Mouse (Mus musculus) adrenal gland, adult 8-10 months (tissue): ENCODE data around the gene Map1b. TPM values are rescaled to one million over a fixed set of nuclear protein-coding genes. Genes with fewer than 3 reads are reported as not detected.

ENCODE experiments used
- DNase-seq: peaks from one replicate; pipeline ENCODE4 v3.0.0; 2022
- total RNA-seq, 4 experiments: library from RNA; stranded (reverse); gene quantifications; 2 replicates each; pipeline ENCODE4 v1.2.4; 2022

Gene Map1b
- total RNA-seq, 4 experiments from 2014 or later: 82.9 to 169 (median 120) TPM

GRCm38 (mm10) chr13:99447002-99447401 lies 69.3 kb downstream of the Map1b start:
- DNase-seq: no peak

GRCm38 (mm10) chr13:99444880-99445279 lies 71.5 kb downstream of the Map1b start:
- DNase-seq: no peak

DNA sequence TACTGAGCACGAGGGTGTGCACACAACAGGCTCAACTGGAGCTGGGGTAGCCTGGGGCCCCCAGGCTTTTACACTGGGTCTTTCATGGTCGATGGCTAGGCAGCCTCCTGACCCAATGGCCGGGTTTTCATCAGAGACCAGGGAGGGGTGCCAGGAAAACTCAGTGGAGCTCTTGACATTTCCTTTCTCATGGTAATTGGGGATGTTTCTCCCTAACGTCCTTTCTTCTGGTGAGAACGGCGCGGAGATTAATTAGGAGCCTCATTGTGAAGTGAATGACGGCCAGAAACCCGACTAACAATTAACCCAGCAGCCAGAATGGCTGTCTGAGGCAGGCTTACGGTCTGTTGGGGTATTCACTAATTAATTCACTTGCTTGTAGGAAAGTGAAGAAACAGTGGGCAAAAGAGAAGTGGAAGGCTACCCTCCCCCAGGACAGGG lies 71.9 kb downstream of the Map1b start:
- no peak for DNase-seq

- no peak for DNase-seq
Measured at GRCm38 (mm10) chr13:99443484-99444175, 72.7 kb downstream of the Map1b start.

- no peak for DNase-seq
Measured at GRCm38 (mm10) chr13:99442434-99443249, 73.7 kb downstream of the Map1b start.

DNA sequence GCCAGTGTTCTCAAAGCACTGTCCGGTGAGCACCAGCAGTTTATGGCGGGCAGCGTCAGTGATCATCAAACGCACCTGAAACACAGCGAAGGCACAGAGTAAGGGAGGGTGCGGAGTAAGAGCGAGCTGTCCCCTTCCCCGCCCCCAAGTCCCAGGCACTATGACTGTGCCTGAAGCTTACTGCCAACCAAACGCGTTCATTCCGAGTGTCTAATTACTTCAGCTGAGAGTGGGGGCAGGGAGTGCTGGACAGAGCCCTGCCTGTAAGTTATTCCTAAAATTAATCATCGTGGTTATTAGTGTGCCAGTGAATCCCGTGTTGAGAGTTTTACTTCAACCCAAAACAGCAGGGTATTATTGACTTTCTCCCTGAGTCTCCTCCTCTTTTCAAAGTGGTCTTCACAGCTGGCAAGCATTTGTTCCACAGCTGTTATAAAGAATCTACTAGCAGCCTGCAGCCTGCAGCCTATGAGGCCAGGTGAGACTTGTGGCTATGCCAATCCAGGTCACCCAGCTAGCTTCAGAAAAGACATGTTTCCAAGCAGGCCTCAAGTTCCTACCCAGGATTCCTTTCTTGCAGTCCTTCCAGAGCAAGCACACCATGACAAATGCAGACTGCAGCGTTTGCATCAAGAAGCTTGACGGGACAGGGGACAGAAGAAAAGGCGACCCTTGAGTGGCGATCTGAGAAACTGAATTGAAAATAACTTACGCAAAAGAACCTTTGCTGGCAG lies 74.5 kb downstream of the Map1b start:
- DNase-seq: no peak

DNA sequence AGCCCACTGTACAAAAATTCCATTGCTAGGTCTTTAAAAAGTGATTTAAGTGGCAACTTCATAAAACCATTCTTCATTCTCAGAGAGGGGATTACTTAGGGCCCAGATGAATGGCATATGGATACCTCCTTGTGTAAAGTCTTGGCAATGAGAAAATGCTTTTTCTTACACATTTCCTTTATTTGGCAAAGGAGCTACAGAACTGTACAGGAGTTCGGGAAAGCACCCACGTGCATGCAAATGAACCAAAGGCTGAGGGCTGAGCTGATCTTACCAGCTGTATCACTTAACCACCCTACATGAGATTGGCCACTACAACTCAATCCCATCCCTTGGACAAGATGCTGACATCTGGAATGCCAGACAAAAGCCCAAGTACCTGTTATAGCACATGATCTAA lies 76.1 kb downstream of the Map1b start:
- no peak for DNase-seq

DNA sequence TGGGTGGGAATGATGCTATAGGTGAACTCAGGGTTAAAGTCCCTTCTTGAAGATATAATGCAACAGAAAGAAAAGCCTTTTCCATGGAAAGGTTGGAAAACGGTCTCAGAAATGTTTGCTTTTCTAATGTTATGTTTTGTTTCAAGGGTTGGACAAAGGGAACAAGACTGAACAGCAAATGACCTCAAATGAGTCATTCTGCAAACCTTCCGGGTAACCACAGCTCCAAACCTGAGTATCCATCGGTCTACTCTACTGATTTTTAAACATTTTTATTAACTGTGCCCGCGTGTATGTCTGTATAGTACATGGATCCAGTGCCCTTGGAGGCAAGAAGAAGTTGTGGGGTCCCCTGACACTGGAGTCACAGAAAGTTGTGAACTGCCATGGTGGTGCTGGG lies 77.0 kb downstream of the Map1b start:
- DNase-seq: no peak

GRCm38 (mm10) chr13:99437051-99437450 lies 79.3 kb downstream of the Map1b start:
- no peak for DNase-seq

GRCm38 (mm10) chr13:99434494-99434893 lies 81.8 kb downstream of the Map1b start:
- no peak for DNase-seq

DNA sequence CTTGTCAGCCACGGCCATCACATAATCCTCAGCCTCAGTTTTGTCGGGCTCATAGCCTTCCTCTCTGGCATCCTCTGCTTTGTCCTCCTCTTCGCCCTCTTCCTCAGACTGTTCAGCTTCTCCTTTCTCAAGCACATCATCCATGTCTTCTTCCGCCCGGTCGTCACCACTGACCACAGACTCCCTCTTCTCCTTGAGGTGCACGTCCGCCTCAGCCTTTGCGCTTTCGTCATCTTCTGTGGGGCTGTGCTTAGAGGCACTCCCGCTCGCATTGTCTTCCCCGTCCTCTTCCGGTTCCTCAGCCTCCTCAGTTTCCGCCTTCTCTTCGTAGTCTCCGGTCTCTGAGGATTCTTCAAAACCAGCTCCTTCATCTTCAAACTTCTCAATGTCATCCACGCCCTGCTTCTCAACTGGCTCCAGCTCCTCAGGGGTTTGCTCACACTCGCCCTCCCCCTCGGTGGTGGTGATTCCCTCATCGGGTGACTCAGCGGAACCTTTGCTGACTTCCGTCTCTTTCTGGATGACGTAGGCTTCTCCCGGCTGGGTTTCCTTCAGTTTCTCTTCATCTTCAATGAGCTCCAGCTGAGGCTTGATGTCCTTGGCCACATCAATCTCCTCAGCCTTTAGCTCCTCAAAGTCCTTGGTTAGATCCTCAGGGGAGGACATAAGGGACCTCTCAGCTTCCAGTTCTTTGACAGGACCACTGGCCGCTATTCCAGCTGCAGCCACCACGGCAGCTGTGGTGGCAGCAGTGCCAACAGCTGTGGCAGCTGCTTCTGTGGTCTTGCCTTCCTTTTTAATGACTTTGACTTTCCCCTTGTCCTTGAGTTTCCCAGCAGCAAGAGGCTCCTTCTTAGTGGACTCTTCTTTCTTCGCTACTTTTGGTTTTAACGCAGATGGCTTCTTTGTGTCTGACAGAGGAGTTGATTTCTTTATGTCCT lies 83.0 kb downstream of the Map1b start:
- no peak for DNase-seq

GRCm38 (mm10) chr13:99423581-99423980 lies 92.8 kb downstream of the Map1b start:
- DNase-seq: no peak

DNA sequence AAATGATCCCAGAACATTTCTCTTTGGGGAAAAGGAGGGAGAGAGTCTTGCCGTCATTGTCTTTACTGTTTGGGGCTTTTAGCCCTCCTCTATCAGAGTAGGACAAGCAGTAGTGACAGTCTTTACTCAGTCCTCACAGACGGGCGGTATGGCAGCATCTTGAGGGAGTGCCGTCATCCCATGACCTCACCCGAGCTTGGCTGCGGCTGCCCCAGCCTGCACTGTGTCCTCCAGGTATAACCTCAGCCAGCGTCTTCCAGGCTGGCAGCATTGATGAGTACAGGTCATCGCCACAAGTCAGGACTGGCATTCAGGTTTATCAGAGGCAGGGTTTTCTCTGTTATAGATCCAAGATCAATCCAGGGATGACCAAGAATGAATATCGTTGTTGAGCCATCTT lies 99.7 kb downstream of the Map1b start:
- DNase-seq: no peak

- no peak for DNase-seq
Measured at GRCm38 (mm10) chr13:99414352-99414742, 102.0 kb downstream of the Map1b start.

DNA sequence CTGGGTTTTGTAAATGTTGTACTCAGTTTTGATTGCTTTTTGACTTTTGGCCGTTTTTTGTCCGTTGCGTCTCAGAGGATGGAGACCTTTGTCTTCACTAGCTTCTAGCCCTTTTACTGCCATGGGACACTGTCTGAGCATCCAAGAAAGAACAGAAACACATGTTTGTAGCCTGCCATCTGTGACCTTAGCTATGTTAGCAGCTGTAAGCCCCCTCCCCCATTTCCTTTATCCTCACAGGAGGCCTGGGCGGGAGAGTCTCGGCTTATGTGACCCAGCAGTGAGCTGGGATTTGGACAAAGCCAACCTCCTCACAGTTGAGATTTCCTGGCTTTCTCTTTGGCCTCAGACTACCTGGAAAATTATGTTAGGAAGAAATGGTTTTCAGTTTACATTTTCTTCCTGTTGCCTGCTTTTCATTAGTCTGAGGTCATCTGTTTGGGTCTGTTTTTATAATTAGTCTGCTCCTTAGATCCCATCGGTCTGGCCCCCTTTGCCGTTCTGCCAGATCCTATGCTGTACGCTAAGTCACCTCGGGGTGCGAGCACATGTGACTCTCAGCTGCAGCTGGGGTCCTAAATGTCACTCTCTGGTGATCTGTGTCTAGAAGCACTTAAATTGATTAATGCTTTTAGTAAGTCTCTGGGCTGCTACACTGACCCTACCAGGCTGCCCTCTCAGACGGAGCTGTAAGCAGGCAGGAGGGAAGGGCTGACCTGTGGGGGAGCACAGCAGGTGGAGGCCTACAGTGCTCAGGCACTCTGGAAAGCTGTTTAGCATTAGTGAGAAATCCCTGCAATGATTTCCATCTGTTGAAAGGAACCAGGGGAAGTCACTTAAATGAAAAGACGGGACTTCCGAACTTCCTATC lies 102.6 kb downstream of the Map1b start:
- DNase-seq: no peak

DNA sequence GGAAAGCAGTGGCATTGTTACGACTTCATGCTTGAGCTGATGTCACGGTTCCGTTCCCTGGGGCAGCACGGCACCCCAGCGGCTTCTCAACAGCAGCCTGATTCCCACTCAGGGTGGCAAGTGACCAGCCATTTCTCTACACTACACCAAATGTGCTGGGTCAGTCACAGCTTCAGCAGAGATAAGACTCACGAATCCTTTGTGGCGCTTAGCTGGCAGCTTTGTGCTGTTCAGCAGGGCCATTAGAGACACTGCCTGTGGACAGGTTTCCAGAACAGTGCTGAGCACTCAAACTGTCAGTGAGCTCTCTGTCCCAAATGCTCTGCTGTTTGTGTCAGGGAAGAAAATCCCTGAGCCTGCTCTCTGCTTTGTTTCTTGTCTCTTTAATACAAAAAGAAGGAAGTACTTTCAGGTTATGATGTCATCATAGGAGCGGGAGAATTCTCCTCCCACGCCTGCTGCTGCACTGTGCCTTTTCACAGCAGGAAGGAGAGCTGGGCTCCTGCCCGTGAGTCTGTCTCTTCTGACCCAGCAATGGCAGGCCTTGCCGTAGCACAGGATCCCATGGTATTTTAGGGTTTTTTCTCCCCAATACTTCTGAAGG lies 103.8 kb downstream of the Map1b start:
- DNase-seq: peak; percentile 48

DNA sequence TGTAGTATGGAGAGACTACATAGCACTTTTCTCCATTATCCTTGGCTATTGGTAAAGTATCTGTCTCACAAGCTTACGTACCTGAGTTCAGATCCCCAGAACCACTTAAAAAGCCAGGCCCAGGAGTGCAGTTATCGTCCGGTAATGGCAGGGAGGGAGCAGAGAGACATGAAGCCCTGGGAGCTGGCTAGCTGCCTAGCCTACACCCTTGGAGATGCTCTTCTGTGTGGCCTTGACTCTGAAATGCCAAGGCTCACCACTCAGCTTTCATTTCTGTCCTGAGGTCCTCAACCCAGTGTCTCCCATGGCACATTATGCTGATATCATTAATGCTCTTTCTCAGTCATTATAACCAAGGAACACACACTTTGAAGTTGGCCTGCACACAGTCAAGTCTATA lies 104.6 kb downstream of the Map1b start:
- peak; percentile 83 for DNase-seq

DNA sequence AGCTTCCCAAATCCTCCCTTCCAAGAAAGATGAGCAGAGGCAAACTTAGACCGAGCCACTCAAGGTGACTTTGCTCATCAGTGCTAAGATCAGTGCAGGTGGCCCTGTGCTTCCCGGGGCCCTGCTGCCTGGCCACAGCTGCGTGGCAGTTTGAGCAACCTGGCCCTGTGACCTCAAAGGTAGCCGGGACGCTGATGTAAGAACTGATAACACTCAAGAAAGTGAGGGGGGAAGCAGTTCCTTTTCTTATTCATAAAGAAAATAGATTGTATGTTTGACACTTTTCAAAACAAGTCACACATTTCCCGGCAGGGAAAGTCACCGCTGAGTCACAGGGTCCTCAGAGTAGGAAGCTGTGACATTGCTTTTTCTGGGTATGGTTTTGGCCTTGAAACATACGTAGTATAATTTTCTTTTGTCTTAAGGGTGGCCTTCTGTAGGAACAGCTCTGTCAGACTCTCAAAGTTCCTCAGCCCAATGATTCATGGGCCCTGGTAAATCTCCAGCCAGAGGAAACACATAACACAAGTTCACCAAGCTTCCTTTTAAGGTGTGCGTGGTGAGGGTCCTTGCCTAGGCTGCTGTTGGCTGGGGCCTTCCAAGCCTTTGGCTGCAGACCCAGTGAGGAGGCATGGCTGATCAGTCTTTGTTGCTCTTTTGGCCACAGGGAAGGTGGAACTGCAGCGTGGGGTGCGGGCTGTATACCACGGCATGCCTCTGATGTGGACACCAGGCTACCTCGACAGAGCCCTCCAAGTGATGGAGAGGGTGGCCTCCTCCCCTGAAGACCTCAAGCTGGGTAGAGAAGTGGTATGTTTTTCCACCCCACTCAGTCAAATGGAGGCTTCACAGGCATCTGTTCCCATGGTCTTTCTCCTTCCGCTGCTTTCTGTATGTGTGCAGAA lies 105.5 kb downstream of the Map1b start:
- DNase-seq: no peak

DNA sequence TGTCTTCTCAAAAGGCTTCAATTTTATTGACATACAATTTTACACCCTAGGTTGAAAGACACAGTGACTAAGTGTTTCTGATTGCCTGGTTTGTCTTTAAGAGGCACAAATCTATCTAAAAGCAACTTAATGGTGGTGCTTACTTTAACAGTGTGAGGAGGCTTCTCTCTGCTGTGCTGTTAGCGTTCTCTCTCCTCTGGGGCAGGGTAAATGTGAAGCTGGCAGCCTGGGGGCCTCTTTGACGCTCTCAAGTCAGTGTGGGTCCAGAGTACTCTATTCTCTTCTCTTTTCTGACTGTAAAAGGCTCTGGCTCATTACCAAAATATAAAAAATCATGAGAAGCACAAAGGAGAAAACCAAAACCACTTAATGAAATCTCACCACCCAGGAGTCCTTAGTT lies 107.1 kb downstream of the Map1b start:
- DNase-seq: no peak

- no peak for DNase-seq
Measured at GRCm38 (mm10) chr13:99399373-99399772, 117.0 kb downstream of the Map1b start.
